Mouse (Mus musculus) midbrain, embryonic 11.5 days (tissue): ENCODE measurements around the gene Trim9. TPM values are rescaled to one million over a fixed set of nuclear protein-coding genes. Genes with fewer than 3 reads are reported as not detected.

ENCODE experiments used
- ATAC-seq: fragments of 200-750 bp; cut with Nextera tagmentation; 2 replicates; pipeline ENCODE4 v1.8.0; 2017; ENCODE audit warnings: moderate TSS enrichment, moderate library complexity; ENCODE audit not compliant: low FRiP score
- DNase-seq: peaks from one replicate; pipeline ENCODE4 v3.0.0; 2015; ENCODE audit warnings: low spot score; ENCODE audit errors: missing footprints
- H3K27ac ChIP-seq: fragments of 300-500 bp; sonication (generic); 2 replicates; pipeline ENCODE4 v1.5.1; 2014; ENCODE audit warnings: low read depth, low read length
- H3K27me3 ChIP-seq: fragments of 300-500 bp; sonication (generic); 2 replicates; pipeline ENCODE4 v1.6.1; 2014; ENCODE audit warnings: mild to moderate bottlenecking, low read length, moderate library complexity, mixed read lengths; ENCODE audit not compliant: control insufficient read depth, insufficient read depth
- H3K36me3 ChIP-seq: fragments of 300-500 bp; sonication (generic); 2 replicates; pipeline ENCODE4 v1.6.1; 2014; ENCODE audit warnings: mild to moderate bottlenecking, low read length, moderate library complexity, mixed read lengths; ENCODE audit not compliant: control insufficient read depth, insufficient read depth
- H3K4me1 ChIP-seq: fragments of 300-500 bp; sonication (generic); 2 replicates; pipeline ENCODE4 v1.6.1; 2014; ENCODE audit warnings: low read length; ENCODE audit not compliant: control insufficient read depth, insufficient read depth
- H3K4me2 ChIP-seq: fragments of 300-500 bp; sonication (generic); 2 replicates; pipeline ENCODE4 v1.6.1; 2014; ENCODE audit warnings: mild to moderate bottlenecking, moderate library complexity
- H3K4me3 ChIP-seq: fragments of 300-500 bp; sonication (generic); 2 replicates; pipeline ENCODE4 v1.5.1; 2014; ENCODE audit warnings: low read depth, low read length
- H3K9ac ChIP-seq: fragments of 300-500 bp; sonication (generic); 2 replicates; pipeline ENCODE4 v1.6.1; 2014; ENCODE audit warnings: low read length
- H3K9me3 ChIP-seq: fragments of 300-500 bp; sonication (generic); 2 replicates; pipeline ENCODE4 v1.6.1; 2016; ENCODE audit warnings: low read length; ENCODE audit not compliant: control insufficient read depth
- WGBS: fragments of 180-500 bp; shearing (Covaris S2); extraction: QIAGEN DNeasy Blood & Tissue Kit; methylation state at CpG from one replicate; pipeline ENCODE4 v1.1.7; 2014; 5-methylcytosine and 5-hydroxymethylcytosine counted together
- polyA plus RNA-seq: library from polyadenylated mRNA; unstranded; fragments of >200 nt; fragmentation: Nextera tagmentation; extraction: Ambion mirVana; gene quantifications from 2 replicates; pipeline ENCODE4 v1.2.1, GENCODE M21; 2014

The Trim9 gene
- polyA plus RNA-seq, 1 experiment from 2014 or later = 28.4 TPM

DNA sequence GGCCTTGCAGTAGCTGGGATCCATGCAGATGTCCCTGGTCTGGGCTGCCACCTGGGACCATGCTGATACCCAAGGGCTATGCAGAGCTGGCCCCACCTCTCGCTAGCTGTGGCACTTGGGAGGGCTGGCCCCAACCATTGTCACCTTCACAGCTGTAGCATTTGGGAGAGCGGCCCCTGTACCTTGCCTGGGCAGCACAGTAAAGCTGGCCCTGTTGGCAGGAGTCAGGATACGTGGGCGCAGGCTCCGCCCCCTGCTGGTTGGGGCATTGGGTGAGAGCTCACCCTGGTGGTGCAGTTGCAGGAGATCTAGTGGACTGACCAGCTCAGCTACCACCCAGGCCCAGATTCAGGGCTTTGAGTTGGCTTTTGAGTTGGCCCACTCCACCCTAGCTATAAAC lies 12.9 kb upstream of the Trim9 start:
- ATAC-seq (0 out of 2 replicates have a peak, but pooled peaks have one; percentile 33), DNase-seq (no peak)
- no peak overlapping the region for H3K4me2 ChIP-seq
- H3K9ac ChIP-seq = no peak overlapping the region
- H3K27ac ChIP-seq = no peak overlapping the region
- peaks cover 8% of the 10 kb centered on the region for H3K4me1 ChIP-seq
- H3K27me3 ChIP-seq = no peaks in the 10 kb centered on the region
- no peak overlapping the region for H3K4me3 ChIP-seq
- H3K36me3 ChIP-seq = no peaks in the 10 kb centered on the region
- WGBS = 84% methylated on average over 5 of the region's 5 CpGs
- H3K9me3 ChIP-seq = no peaks in the 10 kb centered on the region

DNA sequence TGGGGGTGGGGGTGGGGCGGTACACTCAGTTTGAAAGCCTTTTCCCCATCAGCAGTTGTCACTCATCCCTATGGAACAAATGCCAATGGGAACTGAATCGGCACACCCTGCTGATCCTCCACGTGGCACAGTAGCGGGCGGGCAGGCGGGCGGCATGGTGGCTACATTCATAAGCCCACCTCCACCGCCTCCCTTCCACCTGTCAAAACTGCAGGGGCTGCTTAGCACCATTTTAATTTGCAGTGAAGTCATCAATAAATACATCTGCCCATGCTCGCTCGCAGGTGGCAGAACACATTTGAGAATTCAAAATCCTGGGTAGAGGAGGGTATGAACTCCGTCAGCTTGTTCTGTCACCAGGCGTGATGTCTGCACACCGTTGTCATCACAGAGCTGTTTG lies 12.0 kb upstream of the Trim9 start:
- Histone ChIP-seq H3K36me3 (no peaks in the 10 kb centered on the region), H3K9me3 (no peaks in the 10 kb centered on the region), H3K27me3 (no peaks in the 10 kb centered on the region), H3K4me1 (peaks cover 12% of the 10 kb centered on the region), H3K9ac (no peak overlapping the region), H3K4me2 (no peak overlapping the region), H3K27ac (no peak overlapping the region), H3K4me3 (no peak overlapping the region)
- 81% methylated on average over 13 of the region's 13 CpGs for WGBS
- ATAC-seq (no peak), DNase-seq (no peak)

DNA sequence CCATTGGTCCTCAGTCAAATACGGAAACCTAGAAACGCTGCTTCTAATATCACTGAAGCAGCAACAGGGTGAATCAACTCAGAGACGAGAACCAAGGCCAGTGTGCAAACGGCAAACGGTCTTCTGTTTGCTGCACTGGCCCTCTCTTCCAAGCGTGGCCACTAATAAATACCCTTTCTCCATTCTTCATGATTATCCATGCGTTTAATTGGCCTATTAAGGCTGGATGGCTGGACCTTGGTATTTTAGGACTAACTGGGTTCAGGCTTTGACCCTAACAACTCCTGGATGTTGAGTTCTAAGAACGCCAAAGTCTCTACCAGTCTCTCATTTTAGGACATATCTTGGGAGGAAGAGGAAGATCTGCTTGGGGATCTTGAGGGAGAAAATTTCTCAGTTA lies 7.5 kb upstream of the Trim9 start:
- DNase-seq (no peak), ATAC-seq (no peak)
- H3K27ac ChIP-seq = no peak overlapping the region

DNA sequence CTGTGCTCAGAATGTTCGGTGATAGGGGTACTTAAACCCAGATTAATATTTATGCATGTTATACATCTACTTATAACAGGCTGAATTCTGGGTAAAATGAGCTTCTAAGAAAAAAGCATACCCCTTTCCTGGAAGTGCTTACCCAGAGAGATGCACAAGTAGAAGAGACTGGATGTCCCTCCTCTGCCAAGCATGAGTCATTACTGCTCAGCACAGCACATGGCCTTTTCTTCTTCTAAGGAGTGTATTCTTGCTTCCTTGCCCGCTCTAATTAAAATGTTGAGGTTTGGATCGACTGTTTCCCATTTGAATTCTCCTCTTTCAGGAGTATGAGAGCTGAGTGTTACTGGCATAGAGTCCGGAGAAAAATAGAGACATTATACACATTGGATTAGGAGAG lies 3.1 kb upstream of the Trim9 start:
- no peak overlapping the region for H3K4me3 ChIP-seq
- 69% methylated on average over 4 of the region's 4 CpGs for WGBS

More for the DNA sequence above, 7.5 kb upstream of the Trim9 start:
- WGBS = 47% methylated on average over 8 of the region's 8 CpGs
- Histone ChIP-seq H3K27me3 (no peaks in the 10 kb centered on the region), H3K9ac (no peak overlapping the region), H3K4me1 (peaks cover 4% of the 10 kb centered on the region; the same call in 1 of the 2 replicates), H3K9me3 (no peaks in the 10 kb centered on the region), H3K36me3 (no peaks in the 10 kb centered on the region), H3K4me2 (no peak overlapping the region), H3K4me3 (no peak overlapping the region)

DNA sequence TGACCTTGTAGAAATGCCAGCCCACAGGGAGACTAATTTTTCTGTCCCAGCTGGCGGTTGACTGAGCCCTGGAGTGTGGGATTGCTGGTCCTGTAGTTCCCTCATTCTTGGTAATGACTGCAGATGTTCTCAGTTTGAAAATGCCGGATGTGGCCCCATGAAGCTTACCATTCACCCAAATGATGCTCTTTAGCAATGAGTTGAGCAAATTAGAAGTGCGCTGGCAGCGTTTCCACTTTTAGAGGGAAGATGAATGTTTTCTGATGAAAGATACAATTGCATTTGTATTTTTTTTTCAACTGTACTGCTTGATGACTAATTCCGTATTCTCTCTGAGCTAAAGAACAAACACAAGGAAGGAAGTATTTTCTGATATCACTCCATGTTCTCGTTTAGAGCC lies 2.4 kb upstream of the Trim9 start:
- H3K4me1 ChIP-seq = peaks cover 17% of the 10 kb centered on the region
- ATAC-seq = no peak
- WGBS = 90% methylated on average over 6 of the region's 6 CpGs

More for the DNA sequence above, 3.1 kb upstream of the Trim9 start:
- ATAC-seq (no peak), DNase-seq (no peak)
- Histone ChIP-seq H3K9me3 (no peaks in the 10 kb centered on the region), H3K4me1 (peaks cover 15% of the 10 kb centered on the region), H3K36me3 (no peaks in the 10 kb centered on the region), H3K27me3 (no peaks in the 10 kb centered on the region; the same call in 1 of the 2 replicates), H3K9ac (no peak overlapping the region), H3K27ac (no peak overlapping the region), H3K4me2 (no peak overlapping the region)

DNA sequence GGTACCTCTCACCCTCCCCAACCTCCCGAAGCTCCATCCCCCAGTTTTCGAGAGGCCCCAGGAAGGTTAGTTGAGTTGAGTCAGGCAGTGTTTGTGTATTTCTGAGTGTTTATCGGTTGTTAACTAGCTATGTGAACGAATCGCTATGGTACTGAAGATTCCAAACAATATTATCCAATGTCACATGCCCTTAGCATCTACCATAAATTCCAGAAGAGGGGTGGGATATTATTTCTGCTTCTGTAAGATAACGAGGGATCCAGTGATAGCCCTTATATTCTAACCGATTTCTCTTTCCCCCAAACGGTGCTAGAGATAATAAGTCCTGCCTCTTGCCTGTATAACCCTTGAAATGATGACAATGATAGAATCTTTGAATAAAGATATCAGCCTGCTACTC lies 612 bp upstream of the Trim9 start:
- Histone ChIP-seq H3K36me3 (no peaks in the 10 kb centered on the region), H3K4me1 (peaks cover 17% of the 10 kb centered on the region), H3K9me3 (no peaks in the 10 kb centered on the region), H3K9ac (peak overlapping the region; percentile 86), H3K27ac (peak overlapping the region; percentile 90), H3K4me3 (peak overlapping the region; percentile 72), H3K4me2 (peak overlapping the region; percentile 98), H3K27me3 (no peaks in the 10 kb centered on the region; the same call in 1 of the 2 replicates)
- no peak for ATAC-seq
- DNase-seq = no peak
- WGBS = 15% methylated on average over 8 of the region's 8 CpGs

More for the DNA sequence above, 2.4 kb upstream of the Trim9 start:
- Histone ChIP-seq H3K4me2 (no peak overlapping the region), H3K27ac (no peak overlapping the region), H3K36me3 (no peaks in the 10 kb centered on the region), H3K4me3 (no peak overlapping the region), H3K9me3 (no peaks in the 10 kb centered on the region), H3K27me3 (no peaks in the 10 kb centered on the region; the same call in 1 of the 2 replicates), H3K9ac (no peak overlapping the region)
- DNase-seq = no peak

DNA sequence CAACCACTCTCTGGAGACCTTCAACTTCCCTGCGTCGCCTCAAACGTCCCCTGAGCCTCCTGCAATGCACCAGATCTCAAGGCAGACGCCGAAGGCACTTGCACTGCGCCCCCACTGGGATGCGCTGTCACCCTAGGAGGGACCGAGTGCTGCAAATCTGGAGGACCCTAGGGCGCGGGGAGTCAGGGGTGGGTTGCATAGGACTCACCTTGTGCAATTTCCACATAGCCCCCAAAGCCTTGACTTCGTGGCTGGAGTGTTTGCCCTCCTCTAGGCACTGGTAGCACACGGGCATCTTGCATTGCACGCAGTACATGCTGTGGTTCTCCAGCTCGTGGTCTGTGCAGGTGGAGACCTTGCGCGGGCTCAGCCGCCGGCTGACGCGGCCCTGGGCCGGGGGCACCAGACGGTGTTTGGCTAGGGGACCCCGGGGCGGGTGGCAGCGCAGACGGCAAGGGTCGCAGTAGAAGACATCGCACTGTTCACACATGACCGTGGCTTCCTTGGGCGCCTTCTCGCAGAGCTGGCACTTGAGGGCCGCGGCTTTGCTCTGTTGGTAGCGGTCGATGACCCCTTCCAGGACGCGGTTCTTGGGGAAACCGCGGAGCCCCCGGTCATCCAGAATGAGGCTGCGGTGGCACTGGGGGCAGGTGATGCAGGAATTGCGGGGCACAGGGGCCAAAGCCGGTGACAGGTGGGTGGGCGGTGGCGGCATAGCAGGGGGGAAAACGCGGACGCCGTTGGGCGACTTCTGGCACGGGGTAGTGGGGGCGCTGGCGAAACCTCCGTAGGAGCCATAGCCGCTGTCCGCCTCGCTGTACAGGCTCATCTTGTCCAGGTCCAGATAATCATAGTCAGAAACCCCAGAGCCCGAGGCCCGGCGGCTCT lies 1.0 kb downstream of the Trim9 start:
- no peaks in the 10 kb centered on the region for H3K36me3 ChIP-seq
- no peaks in the 10 kb centered on the region; the same call in 1 of the 2 replicates for H3K27me3 ChIP-seq
- H3K4me2 ChIP-seq = peak overlapping the region; percentile 98
- peak overlapping the region; percentile 66 for H3K27ac ChIP-seq
- peak; percentile 97 for DNase-seq
- H3K4me3 ChIP-seq = peak overlapping the region; percentile 72
- ATAC-seq = peak; percentile 64
- H3K9me3 ChIP-seq = no peaks in the 10 kb centered on the region
- H3K9ac ChIP-seq = peak overlapping the region; percentile 80
- WGBS = 1% methylated on average over 60 of the region's 60 CpGs
- H3K4me1 ChIP-seq = peaks cover 17% of the 10 kb centered on the region

DNA sequence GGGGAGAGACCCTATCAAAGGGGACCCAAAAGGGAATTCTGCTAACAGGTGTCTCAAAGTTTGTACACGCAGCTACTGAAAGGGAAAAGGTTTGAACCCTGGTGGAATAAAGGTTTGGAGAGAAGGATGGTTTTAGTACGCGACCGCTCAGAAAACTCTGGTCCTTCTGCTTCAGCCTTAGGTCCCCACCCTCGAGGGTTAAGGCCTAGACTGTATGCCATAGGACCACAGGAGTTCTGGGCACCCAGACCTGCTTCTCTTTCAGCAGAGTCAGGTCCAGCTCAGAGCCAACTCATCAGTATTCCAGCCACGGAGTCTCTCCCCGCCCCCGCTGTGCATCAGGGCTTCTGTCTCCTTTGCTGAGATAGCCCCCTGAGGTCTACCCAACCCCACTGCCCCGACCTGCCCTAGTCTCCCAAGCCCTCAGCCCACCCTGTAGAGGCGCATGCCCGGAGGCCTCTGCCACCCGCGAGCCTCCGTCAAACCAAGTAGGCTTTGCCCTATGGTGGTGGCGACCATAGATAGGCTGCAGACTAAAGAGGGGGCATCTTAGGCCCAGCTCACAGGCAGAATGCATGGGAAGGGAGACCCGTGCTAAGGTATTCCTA lies 1.8 kb downstream of the Trim9 start:
- peak overlapping the region; percentile 72 for H3K4me3 ChIP-seq
- H3K36me3 ChIP-seq = no peaks in the 10 kb centered on the region
- H3K27ac ChIP-seq = 0 out of 2 replicates have a peak overlapping the region, but pooled peaks have one; percentile 22
- H3K9me3 ChIP-seq = no peaks in the 10 kb centered on the region
- H3K9ac ChIP-seq = peak overlapping the region; percentile 80
- peaks cover 17% of the 10 kb centered on the region for H3K4me1 ChIP-seq
- peak overlapping the region; percentile 98 for H3K4me2 ChIP-seq
- H3K27me3 ChIP-seq = no peaks in the 10 kb centered on the region; the same call in 1 of the 2 replicates
- DNase-seq (peak; percentile 92), ATAC-seq (peak; percentile 10)
- 25% methylated on average over 16 of the region's 16 CpGs for WGBS

DNA sequence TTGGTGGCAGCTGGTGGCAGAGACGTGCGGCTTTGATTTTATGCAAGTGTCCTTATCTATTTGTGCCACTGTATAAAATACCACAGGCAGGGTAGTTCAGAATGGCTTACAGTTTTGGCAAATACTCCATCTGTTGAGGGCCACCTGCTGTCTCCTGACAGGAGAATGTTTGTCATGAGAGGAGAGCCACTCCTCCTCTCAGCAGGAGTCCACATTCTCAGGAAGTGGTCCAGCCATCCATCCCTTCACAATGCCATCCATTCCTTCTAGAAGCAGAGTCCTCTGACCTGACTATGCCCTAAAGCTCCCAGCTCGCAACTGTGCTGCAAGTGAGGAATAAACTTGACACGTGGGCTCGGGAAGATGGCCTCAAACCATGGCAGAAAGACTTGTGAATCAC lies 12.2 kb downstream of the Trim9 start:
- WGBS = 71% methylated on average over 5 of the region's 5 CpGs

More for the DNA sequence above, 12.2 kb downstream of the Trim9 start:
- Histone ChIP-seq H3K4me3 (no peak overlapping the region), H3K9ac (no peak overlapping the region), H3K4me2 (no peak overlapping the region), H3K9me3 (no peaks in the 10 kb centered on the region), H3K27ac (no peak overlapping the region), H3K36me3 (no peaks in the 10 kb centered on the region), H3K27me3 (no peaks in the 10 kb centered on the region), H3K4me1 (no peaks in the 10 kb centered on the region)
- ATAC-seq (no peak), DNase-seq (no peak)
